Mouse (Mus musculus) fat pad, adult 2 months (tissue): Measurements from ENCODE around the gene Capns1.
"Not testable (repeated sequence)": the region's sequence is repeated elsewhere in the genome, so short reads cannot be mapped to it uniquely, and the experiment has no call there.

ENCODE experiments used
- DNase-seq: peaks from one replicate; pipeline ENCODE4 v3.0.0-alpha.2; 2011; ENCODE audit warnings: low read depth, low spot score; ENCODE audit errors: extremely low read depth

Capns1 gene

DNA sequence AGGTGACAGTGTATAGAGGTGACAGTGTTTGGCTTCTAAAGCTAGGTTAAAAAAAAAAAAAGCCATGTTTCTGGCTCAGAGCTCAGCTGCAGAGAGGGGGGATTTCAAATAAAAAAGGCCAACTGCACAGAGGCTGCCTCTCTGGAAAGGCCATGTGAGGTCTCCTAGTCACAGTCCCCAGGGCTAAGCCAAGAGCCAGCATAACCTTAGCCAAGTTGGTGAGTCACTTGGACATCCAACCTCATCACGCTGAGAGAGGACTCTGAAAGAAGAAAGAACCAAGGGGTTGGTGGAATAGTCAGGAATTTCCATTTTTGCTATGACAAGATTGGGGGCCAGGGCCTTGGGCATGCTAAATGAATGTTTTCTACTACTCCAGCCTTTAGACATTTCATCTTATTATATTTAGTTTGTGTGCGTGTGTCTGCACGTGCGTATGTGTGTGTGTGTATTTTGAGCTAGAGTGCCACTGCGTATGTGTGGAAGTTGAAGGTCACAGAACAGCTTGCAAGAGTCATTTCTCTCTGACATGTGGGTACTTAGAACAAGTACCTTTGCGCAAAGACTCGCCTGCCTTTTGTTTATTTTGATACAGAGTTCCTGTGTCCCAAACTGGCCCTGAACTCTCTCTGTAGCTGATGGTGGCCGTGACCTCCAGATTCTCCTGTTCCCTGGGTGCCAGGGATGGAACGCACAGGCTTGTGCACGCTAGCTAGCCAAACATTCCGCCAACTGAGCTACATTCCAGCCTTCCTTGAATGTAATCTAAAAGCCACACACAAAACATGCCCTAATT lies 4.5 kb upstream of the Capns1 start:
- no peak for DNase-seq

DNA sequence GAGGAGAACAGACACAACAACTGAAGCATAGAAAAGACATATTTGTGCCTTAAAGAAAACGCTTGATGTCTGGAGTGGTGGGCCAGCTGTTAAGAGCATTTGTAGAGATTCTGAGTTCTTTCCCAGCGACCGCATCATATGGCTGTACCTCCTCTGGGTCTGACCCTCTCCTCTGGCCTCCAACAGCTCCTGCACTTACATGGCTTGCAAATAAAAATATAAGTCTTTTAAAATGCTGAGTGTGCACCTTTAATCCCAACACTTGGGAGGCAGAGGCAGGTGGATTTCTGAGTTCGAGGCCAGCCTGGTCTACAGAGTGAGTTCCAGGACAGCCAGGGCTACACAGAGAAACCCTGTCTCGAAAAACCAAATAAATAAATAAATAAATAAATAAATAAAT lies 2.0 kb upstream of the Capns1 start:
- DNase-seq, result not testable (repeated sequence)

DNA sequence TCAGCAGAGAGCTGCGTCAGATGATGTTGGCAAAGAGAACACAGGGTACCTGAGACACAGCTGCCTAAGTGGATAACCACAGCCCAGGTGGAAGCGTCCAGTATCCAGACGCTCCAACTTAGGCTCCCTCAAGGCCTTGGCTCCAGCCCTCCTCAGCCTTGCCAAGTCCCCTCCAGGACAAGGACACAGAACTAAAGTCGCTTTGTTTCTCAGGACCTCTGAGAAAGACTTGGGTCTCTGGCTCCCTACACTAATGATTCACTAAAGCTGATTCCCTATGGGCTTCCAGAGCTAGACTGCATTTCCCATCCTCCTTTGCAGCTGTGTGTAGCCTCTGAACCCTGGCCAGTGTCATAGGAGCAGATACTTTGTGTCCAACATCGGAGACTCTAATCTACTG lies 1.6 kb upstream of the Capns1 start:
- DNase-seq, result peak; percentile 85

DNA sequence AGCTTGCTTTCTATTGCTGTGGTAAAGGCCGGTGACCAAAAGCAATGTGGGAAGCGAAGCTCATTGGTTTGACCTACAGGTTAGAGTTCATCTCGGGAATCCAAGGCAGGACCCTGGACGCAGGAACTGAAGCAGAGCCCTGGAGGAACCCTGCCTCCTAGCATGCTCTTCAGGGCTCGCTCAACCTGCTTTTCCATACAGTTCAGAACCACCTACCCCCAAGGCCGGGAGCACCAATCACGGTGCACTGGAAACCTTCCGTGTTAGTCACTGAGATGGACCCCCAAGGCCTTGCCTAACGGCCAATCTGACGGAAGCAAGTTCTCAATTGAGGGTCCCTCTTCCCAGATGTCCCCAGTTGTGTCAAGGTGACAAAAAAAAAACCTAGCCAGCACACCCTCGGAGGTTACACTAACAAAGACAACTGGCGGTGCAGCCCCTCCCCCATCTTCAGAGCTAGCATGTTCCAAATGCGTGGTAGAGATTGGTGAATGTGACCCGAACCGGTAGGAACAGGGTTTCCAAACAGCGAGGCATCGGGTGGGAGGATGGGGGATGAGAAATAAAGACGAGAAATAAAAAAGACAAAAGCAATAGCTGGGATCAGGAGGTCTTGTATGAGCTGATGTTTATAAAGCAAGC lies 1.0 kb upstream of the Capns1 start:
- DNase-seq, result no peak

DNA sequence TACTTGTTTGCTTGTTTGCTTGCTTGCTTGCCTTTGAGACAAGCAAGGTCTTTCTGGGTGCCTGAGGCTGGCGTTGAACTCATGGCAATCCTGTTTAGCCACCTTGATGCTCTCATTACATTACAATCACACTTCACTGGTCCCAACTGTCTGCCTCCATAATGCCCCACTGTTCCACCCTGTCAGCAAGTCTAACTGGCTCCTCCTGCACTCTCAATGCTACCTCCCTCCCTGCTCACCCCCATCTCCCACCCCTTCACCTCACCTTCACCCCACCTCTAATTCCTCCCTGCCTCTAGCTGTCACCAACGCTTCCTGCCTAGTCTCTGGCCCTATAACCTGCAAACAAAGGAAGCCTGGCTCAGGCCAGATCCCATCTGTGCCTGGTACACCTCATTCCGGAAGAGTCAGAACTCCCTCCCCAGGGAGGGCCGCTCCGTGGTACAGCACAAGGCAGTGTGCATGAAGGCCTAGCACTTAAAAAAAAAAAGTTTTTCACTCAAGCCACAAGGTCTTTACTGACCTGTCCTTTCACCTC lies 950 bp downstream of the Capns1 start:
- DNase-seq, result no peak

DNA sequence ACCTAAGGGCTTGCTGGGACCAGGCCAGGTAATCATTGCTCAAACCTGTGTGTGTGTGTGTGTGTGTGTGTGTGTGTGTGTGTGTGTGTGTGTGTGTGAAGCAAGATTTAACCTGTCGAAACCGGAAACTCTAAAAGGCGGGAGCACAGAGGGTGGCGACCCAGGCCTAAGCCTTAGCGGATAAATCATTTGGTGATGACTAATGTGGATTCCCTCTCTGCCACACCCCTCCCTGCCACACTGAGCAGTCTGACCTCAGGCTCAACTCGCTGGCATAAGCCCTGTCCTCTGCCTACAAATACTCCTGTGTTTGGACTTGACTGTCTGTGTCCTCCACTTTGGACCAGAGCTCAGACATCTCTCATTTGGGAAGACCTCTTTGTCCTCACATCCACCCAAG lies 2.4 kb downstream of the Capns1 start:
- DNase-seq, result peak; percentile 95

DNA sequence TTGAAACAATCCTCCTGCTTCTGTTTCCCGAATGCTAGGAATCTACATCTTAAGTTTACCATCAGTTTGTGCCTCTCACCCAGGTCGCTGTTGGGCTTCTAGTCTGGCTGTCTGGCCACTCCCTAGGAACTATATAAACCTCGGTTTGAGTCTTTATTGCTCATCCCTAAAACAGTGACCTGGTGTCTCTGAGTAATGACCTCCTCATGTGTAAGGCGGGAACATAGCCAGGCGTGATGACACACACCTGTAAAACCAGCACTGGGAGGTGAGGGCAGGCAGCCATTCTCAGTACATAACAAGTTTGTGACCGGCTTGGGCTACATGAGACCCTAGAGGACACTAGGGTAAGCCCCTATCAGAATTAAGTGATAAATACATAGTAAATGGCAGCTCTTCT lies 3.1 kb downstream of the Capns1 start:
- peak; percentile 74 for DNase-seq

DNA sequence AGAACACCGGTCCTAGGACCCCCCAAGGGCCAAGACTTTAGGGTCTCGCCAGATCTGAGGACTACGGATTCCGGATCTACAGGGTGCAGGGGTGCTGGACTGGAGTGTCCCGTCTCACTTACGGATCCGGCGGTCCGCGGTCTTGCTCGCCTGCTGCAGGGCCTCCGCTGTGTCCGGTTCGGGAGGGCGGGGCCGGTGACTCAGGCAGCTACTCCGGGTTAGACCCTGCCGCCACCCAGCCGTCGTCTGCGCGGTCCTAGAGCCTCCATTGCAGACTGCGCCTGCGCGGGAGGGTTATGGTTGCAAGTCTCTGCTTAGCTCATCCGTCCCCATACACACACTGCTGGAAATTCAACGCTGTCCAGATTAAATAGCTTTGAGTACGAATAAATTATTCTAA lies 3.7 kb downstream of the Capns1 start:
- DNase-seq, result no peak

DNA sequence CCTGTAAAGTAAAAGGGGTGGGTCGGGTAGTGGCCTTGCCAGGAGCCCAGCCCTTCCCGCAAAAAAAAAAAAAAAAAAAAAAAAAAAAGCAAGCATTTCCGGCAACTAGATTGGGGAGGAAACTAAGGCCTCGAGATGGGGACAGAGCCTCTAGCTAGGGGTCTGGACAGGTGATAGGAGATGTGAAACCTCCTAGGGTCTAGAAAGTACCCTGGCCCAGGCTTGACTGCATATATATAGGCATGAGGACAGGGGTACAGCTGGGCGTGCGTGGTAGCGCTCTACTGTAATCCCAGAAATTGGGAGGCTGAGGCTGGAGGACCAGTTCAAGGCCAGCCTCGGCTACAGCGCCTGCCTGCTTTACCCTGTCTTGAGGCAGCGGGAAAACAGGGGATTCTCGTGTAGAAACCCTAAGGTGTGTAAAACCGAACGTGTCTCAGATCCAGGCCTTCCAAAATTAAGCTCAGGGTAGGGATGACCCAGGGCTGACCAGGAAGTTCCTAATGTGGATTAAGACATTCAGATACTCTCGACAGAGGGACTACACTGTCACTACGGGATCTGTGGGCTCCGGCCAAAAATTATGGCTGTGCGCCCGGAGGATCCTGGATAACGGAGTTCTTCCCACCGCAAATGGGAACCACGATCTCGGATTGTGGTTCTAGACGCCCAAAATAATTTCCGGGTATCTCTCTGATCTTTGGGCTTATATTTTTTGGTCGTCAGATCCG lies 4.3 kb downstream of the Capns1 start:
- no peak for DNase-seq

DNA sequence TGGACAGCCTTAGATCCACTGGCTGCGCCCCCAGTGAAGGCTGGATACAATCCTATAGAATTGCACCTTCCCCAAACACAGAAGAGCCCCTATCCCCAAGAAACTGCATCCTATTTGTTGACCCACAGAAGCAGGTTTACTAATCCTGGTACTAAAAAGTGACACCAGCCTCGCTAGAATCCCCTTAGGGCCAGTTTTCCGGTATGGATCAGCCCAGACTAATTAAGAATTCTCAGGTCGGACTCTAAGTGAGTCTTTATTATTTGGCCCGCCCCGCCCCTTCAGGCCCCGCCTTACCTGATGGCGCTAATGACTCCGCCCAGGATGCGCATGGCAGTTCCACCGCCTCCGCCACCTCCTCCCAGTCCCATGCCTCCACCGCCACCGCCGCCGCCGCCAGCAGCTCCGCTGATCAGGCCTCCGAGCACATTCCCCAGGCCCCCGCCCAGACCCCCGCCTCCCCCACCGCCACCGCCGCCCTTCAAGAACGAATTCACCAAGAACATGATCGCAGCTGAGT lies 5.0 kb downstream of the Capns1 start:
- DNase-seq, result no peak

DNA sequence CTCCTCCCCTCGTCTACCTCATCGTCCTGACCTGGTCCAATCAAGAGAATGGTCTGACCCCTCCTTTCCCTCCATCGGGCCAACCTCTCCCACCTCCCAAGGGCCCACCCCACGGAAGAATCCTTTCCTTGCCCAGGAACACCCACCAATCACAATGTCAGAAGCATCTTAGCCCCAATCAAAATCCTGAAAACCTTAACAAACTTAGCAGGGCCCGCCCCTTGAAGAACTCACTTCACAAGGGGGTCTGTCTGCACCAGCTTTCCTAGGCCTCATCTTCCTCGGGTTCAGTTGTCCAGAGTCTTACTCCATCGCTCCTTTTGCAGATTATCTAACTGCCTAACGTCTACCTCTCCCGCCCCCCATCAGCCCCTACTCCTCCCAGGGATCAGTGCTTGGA lies 5.6 kb downstream of the Capns1 start:
- no peak for DNase-seq

DNA sequence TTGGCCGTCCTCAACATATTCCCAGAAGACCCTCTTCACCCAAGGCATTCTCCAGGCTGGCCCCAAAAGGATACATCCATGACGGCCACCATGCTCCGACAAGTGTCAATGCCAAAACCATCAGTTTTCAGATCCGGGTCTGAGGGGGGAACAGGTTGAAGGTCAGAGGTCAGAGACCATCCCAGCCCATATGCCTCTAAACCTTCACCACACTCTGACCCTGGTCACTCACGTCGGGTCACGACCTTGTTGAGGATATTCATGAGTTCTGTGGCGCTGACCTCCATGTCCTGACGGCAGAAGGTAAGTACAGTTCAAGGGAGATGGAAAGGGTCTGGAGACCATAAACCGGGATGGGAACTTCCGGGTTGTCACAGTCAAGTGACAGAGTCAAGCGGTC lies 6.5 kb downstream of the Capns1 start:
- no peak for DNase-seq

DNA sequence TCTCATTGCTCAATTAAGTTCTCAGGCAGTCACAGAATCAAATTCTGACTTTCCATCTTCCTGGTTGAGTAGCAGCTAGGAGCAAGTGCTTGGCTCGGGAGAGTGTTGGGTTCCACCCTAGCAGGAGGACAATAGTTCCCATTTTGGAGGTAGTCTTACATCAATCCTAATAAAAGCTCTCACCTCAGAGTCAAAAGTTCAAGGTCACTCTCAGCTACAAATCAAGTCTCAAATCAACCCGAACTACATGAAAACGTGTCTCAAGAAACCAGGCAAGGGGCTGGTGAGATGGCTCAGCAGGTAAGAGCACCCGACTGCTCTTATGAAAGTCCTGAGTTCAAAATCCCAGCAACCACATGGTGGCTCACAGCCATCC lies 9.5 kb downstream of the Capns1 start:
- no peak for DNase-seq

DNA sequence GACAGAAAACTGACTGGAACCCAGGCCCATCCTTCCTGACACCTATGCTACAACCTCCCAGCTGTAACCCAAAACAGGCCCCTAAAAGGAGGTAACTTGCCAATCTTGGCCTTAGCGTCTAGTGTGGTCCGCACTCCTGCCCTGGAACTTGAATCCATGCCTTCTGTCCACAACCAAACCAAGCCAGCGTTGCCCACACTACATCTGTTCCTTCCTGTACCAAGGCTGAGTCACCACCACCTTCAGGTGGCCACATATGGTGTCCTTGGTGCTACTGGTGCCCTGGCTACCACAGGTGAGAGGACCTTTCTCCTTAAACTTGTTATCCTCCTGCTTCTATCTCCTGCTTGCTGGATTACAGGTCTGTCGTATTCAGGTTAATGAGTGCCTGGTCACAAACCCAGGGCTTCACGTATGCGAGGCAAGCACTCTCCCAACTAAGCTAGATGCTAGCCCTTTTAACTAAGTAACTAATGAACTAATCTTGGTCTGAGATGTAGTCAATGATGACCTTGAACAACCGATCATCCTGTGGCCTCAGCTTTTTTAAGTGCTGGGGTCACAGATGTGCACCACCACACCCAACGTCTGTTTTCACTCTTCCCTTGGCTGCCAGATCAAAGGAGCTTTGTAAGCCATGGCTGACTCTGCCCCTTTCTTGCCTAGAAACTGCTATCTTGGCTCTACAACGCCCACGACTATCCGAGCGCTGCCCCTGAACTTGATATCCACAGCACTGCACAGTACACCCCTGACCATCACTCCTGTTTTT lies 10.1 kb downstream of the Capns1 start:
- DNase-seq, result no peak

DNA sequence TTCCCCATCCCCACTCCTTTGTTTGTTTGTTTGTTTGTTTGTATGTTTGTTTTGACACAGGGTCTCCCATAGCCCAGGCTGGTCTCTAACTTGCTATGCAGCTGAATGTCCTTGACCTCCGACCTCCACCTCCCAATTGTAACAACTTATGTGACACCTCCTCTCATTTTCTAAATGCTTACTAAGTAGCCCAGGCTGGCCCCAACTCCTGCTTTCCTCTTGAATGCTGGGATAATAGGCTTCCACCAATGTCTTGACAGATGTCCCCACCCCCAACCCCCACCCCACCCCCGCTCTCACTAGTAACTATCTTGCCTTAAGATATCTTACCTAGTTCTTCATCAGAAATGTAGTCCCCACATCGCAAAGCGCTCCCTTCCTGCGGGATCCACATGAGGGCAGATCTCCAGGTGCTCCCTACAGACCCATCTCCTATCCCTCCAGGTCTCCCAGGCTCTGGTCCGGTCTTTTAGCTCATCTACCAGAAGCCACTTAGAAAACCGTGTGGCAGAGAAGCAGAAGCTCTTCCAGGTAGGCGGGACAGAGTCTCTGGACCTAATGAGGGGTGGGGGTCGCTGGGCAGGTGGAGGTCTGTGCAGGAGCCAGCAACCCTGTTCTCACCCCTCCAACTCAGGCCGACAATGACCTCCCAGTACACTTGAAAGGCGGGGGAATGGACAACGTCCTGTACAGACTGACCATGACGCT lies 13.8 kb downstream of the Capns1 start:
- DNase-seq, result no peak

DNA sequence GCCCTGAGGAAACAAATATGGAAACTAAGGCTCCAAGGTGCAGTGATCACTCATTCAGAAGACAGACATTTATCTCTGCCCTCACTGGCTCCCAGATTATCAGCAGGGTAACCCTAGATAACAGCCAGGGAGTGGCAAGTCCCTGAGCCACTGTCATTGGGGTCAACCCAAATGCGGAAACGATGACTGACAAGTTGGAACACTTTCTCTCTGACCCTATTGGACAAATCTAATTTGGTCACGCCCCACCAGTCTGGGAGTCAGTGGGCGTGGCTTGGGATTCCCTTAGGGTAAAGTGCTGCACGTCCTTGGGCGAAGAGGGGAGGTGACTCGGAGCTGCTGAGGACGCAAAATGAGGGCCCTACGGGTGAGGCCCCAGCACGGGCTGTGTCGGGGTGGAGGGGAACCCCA lies 14.7 kb downstream of the Capns1 start, which contains the start of gene Cox7a1:
Gene Cox7a1 (plus strand): TSS at position 266 of the 411 bp plus-strand sequence.
- DNase-seq, result no peak

DNA sequence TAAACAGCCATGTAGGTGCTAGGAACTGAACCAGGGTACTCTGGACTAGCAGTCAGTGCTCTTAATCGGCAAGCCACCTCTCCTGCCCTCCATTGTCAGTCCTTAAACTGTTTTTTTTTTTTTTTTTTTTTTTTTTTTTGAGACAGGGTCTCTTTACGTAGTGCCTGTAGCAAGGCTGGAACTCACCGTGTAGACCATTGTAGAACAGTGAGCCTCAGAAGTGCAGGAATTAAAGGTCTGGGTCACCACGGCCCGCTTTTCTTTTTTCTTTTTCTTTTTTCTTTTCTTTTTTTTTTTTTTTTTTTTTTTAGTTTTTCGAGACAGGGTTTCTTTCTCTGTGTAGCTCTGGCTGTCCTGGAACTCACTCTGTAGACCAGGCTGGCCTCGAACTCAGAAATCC lies 15.4 kb downstream of the Capns1 start:
- not testable (repeated sequence) for DNase-seq

DNA sequence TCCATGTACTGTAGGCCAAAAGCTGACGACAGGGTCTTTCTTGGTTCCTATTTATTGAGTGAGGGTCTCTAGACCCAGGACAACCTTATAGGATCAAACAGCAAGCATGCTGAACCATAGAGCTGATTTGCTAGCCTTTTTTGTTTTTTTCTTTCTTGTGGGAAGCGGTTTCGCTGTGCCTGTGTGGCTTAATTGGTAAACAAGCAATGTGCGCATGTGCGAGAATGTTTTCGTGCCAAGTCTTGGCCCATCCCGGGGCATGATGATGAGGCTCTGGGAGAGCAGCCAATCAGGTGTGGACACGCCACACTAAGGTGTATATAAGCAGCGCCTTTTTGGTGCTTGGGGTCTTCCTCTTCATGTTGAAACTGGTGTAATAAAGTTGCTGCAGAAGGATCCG lies 16.7 kb downstream of the Capns1 start:
- DNase-seq, result not testable (repeated sequence)

DNA sequence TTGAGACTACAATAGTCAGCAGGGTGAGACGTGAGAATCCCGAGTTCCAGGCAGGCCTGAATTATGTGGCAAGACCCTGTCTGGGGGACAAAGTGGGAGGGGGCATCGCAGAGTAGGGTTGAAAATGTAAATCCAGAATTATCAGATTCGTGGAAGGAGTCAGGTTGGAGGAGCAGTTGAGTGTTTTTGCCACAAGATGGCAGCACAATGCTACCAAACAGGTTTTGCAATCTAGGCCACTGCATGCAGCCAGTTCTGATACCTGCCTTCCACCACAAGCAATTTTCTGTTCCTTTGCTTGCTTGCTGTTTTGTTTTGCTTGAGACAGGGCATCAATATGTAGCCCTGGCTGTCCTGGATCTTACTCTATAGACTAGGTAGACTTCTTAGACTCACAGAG lies 17.3 kb downstream of the Capns1 start:
- no peak for DNase-seq

DNA sequence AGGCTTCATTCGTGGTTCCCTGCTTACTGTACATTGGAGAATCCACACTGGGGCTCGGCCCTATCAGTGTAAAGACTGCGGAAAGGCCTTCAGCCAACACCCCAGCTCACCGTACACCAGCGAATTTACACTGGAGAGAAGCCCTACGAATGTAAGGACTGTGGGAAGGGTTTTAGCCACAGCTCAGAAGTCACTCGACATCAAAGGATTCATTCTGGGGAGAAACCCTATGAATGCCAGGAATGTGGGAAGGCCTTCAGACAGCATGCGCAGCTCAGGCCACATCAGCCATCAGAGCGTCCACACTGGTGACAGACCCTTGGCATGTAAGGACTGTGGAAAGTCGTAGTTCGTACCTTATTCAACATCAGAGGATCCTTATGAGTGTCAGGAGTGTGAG lies 20.4 kb downstream of the Capns1 start:
- no peak for DNase-seq
